Mouse (Mus musculus) liver, embryonic 14.5 days (tissue): ENCODE results near the gene Prkab2. TPM values are rescaled to one million over a fixed set of nuclear protein-coding genes. Genes with fewer than 3 reads are reported as not detected.

Source experiments
- ATAC-seq: fragments of 200-750 bp; cut with Nextera tagmentation; 2 replicates; pipeline ENCODE4 v1.8.0; 2017; ENCODE audit warnings: moderate number of reproducible peaks, mild to moderate bottlenecking, moderate library complexity; ENCODE audit not compliant: insufficient read depth
- DNase-seq, 3 experiments: peaks; one replicate each; pipeline ENCODE4 v3.0.0-alpha.2; 2012 to 2013; ENCODE audit warnings: low read depth in 3 of 3, low spot score in 3 of 3
- H3K27ac ChIP-seq: fragments of 300-500 bp; sonication (generic); 2 replicates; pipeline ENCODE4 v1.5.1; 2014; ENCODE audit warnings: moderate library complexity, mild to moderate bottlenecking, control low read depth, inconsistent platforms
- H3K27me3 ChIP-seq: fragments of 300-500 bp; sonication (generic); 2 replicates; pipeline ENCODE4 v1.6.1; 2014; ENCODE audit warnings: mild to moderate bottlenecking, low read length, moderate library complexity; ENCODE audit not compliant: control insufficient read depth, insufficient read depth
- H3K36me3 ChIP-seq: fragments of 300-500 bp; sonication (generic); replicated peaks from 2 replicates; pipeline ENCODE4 v1.6.1; 2014; ENCODE audit warnings: low read depth; ENCODE audit not compliant: control insufficient read depth, insufficient read depth
- H3K4me1 ChIP-seq, 2 experiments: fragments of 200-500 bp in 1 of 2; fragments of 300-500 bp in 1 of 2; sonication (generic) in 1 of 2; replicated peaks; 2 replicates each; pipeline ENCODE4 v1.6.1; 2012 to 2014; ENCODE audit warnings: antibody characterized with exemption in 1 of 2, inconsistent platforms in 1 of 2, low read length in 1 of 2; ENCODE audit not compliant: control insufficient read depth in 2 of 2, insufficient read depth in 2 of 2
- H3K4me2 ChIP-seq: fragments of 300-500 bp; sonication (generic); 2 replicates; pipeline ENCODE4 v1.6.1; 2014; ENCODE audit warnings: low read depth, mild to moderate bottlenecking, control low read depth, moderate library complexity
- H3K4me3 ChIP-seq, 2 experiments: fragments of 200-500 bp in 1 of 2; fragments of 300-500 bp in 1 of 2; sonication (generic) in 1 of 2; 2 replicates each; pipeline ENCODE4 v1.5.1; 2012 to 2014; ENCODE audit warnings: low read depth in 2 of 2, low read length in 2 of 2, mild to moderate bottlenecking in 2 of 2, control low read depth in 1 of 2, inconsistent platforms in 1 of 2, moderate library complexity in 1 of 2; ENCODE audit not compliant: insufficient read depth in 1 of 2
- H3K9ac ChIP-seq: fragments of 300-500 bp; sonication (generic); replicated peaks from 2 replicates; pipeline ENCODE4 v1.6.1; 2014; ENCODE audit warnings: mild to moderate bottlenecking, control low read depth, moderate library complexity
- H3K9me3 ChIP-seq: fragments of 300-500 bp; sonication (generic); 2 replicates; pipeline ENCODE4 v1.6.1; 2016; ENCODE audit warnings: low read length, mixed read lengths; ENCODE audit not compliant: control insufficient read depth
- CTCF ChIP-seq: IDR thresholded peaks from 2 replicates; pipeline ENCODE4 v1.5.1; 2016; ENCODE audit warnings: antibody characterized with exemption, low read depth, control low read depth
- EP300 ChIP-seq: IDR thresholded peaks from 2 replicates; pipeline ENCODE4 v1.6.1; 2016; ENCODE audit warnings: antibody characterized with exemption, low read depth
- WGBS: fragments of 180-500 bp; shearing (Covaris S2); extraction: QIAGEN DNeasy Blood & Tissue Kit; methylation state at CpG from one replicate; pipeline ENCODE4 v1.1.7; 2014; ENCODE audit not compliant: insufficient replicate concordance; 5-methylcytosine and 5-hydroxymethylcytosine counted together
- polyA plus RNA-seq, 2 experiments: library from polyadenylated mRNA; depleted of rRNA in 1 of 2; stranded (reverse) in 1 of 2; unstranded in 1 of 2; fragments of >200 nt; fragmentation: Nextera tagmentation in 1 of 2; extraction: Ambion mirVana in 1 of 2; gene quantifications; 2 replicates each; pipeline versions ENCODE4 v1.2.1 to v1.2.3; 2012 to 2014

Prkab2 gene
- polyA plus RNA-seq, 2 experiments: 1.1 to 2.1 TPM

GRCm38 (mm10) chr3:97649022-97649421 is 9.0 kb upstream of the Prkab2 start:
- Histone ChIP-seq H3K27me3 (no peaks in the 10 kb centered on the region), H3K27ac (no peak overlapping the region), H3K4me3 (no peak overlapping the region), H3K36me3 (no peaks in the 10 kb centered on the region), H3K4me2 (no peak overlapping the region), H3K9me3 (no peaks in the 10 kb centered on the region), H3K4me1 (no peaks in the 10 kb centered on the region), H3K9ac (no peak overlapping the region)
- DNase-seq (no peak), ATAC-seq (no peak)
- TF ChIP-seq CTCF (no peak), EP300 (no peak)
- WGBS: 49% methylated on average over 3 of the region's 3 CpGs

- Histone ChIP-seq H3K4me3 (no peak overlapping the region), H3K36me3 (no peaks in the 10 kb centered on the region), H3K27ac (no peak overlapping the region), H3K9ac (no peak overlapping the region), H3K4me1 (no peaks in the 10 kb centered on the region), H3K9me3 (no peaks in the 10 kb centered on the region), H3K4me2 (no peak overlapping the region), H3K27me3 (no peaks in the 10 kb centered on the region)
- 52% methylated on average over 6 of the region's 6 CpGs for WGBS
- no peak for ATAC-seq
- no peak for DNase-seq
- no peak for TF ChIP-seq EP300
- no peak for TF ChIP-seq CTCF
These were observed 8.5 kb upstream of the Prkab2 start for GRCm38 (mm10) chr3:97649469-97649868.

GRCm38 (mm10) chr3:97651604-97652003 is 6.4 kb upstream of the Prkab2 start:
- no peaks in the 10 kb centered on the region for H3K9me3 ChIP-seq
- 69% methylated on average over 10 of the region's 10 CpGs for WGBS
- no peaks in the 10 kb centered on the region for H3K4me1 ChIP-seq
- H3K4me2 ChIP-seq: no peak overlapping the region
- no peaks in the 10 kb centered on the region for H3K27me3 ChIP-seq
- no peak overlapping the region for H3K4me3 ChIP-seq
- ATAC-seq (no peak), DNase-seq (no peak)
- no peak overlapping the region for H3K9ac ChIP-seq
- no peaks in the 10 kb centered on the region for H3K36me3 ChIP-seq
- no peak overlapping the region for H3K27ac ChIP-seq
- TF ChIP-seq EP300 (no peak), CTCF (no peak)

- DNase-seq: no peak
- H3K4me2 ChIP-seq: no peak overlapping the region
- TF ChIP-seq CTCF: no peak
- TF ChIP-seq EP300: no peak
These were observed 4.2 kb upstream of the Prkab2 start for GRCm38 (mm10) chr3:97653781-97654180.

GRCm38 (mm10) chr3:97654901-97655300 is 3.1 kb upstream of the Prkab2 start:
- DNase-seq: peak in 1 of 3 experiments; percentile 9
- no peak overlapping the region for H3K4me2 ChIP-seq
- TF ChIP-seq EP300 (no peak), CTCF (peak; percentile 73)
- WGBS: 69% methylated on average over 8 of the region's 8 CpGs
- H3K4me1 ChIP-seq: peaks cover 3 to 14% of the 10 kb centered on the region in 2 experiments; a peak in 3 of 4 replicates
- H3K36me3 ChIP-seq: no peaks in the 10 kb centered on the region
- no peaks in the 10 kb centered on the region for H3K27me3 ChIP-seq
- H3K9me3 ChIP-seq: no peaks in the 10 kb centered on the region
- ATAC-seq: no peak
- no peak overlapping the region for H3K27ac ChIP-seq
- H3K4me3 ChIP-seq: no peak overlapping the region
- H3K9ac ChIP-seq: no peak overlapping the region

More at GRCm38 (mm10) chr3:97653781-97654180, 4.2 kb upstream of the Prkab2 start:
- WGBS: 71% methylated on average over 5 of the region's 5 CpGs
- no peaks in the 10 kb centered on the region for H3K36me3 ChIP-seq
- no peak overlapping the region for H3K9ac ChIP-seq
- H3K27ac ChIP-seq: no peak overlapping the region
- no peaks in the 10 kb centered on the region for H3K9me3 ChIP-seq
- no peak for ATAC-seq
- H3K4me3 ChIP-seq: no peak overlapping the region
- H3K27me3 ChIP-seq: no peaks in the 10 kb centered on the region
- H3K4me1 ChIP-seq: peaks cover 3 to 8% of the 10 kb centered on the region in 2 experiments; a peak in 3 of 4 replicates
